Mouse (Mus musculus): Measurements from ENCODE around the gene Asz1. TPM values are rescaled to one million over a fixed set of nuclear protein-coding genes. Genes with fewer than 3 reads are reported as not detected.

Gene Asz1
- polyA plus RNA-seq, 1 experiment from 2014 or later, result 0.06 TPM

GRCm38 (mm10) chr6:18051702-18052101 is 57.2 kb downstream of the Asz1 start:
- WGBS, result 68% methylated on average over 5 of the region's 5 CpGs
- Histone ChIP-seq H3K27ac (no peak overlapping the region), H3K4me1 (replicated peaks) (no peaks in the 10 kb centered on the region), H3K36me3 (no peaks in the 10 kb centered on the region), H3K27me3 (no peaks in the 10 kb centered on the region), H3K4me3 (no peak overlapping the region), H3K9ac (no peak overlapping the region), H3K9me3 (replicated peaks) (no peaks in the 10 kb centered on the region), H3K4me2 (no peak overlapping the region)
- no peak for ATAC-seq (replicated peaks; ENCODE audit: insufficient number of reproducible peaks, insufficient read depth, low FRiP score, low read depth)

- Histone ChIP-seq H3K9ac (no peak overlapping the region), H3K4me1 (replicated peaks) (no peaks in the 10 kb centered on the region), H3K27me3 (no peaks in the 10 kb centered on the region), H3K36me3 (no peaks in the 10 kb centered on the region), H3K27ac (no peak overlapping the region), H3K4me2 (no peak overlapping the region), H3K4me3 (no peak overlapping the region), H3K9me3 (replicated peaks) (no peaks in the 10 kb centered on the region)
- ATAC-seq (replicated peaks; ENCODE audit: insufficient number of reproducible peaks, insufficient read depth, low FRiP score, low read depth), result no peak
- WGBS, result 76% methylated on average over 4 of the region's 4 CpGs
Measured at GRCm38 (mm10) chr6:18044299-18044698, 64.6 kb downstream of the Asz1 start.

- no peak for ATAC-seq (replicated peaks; ENCODE audit: insufficient number of reproducible peaks, insufficient read depth, low FRiP score, low read depth)
Measured at GRCm38 (mm10) chr6:18043172-18043571, 65.7 kb downstream of the Asz1 start.

GRCm38 (mm10) chr6:18032271-18032670 is 76.6 kb downstream of the Asz1 start:
- Histone ChIP-seq H3K27me3 (peaks cover 45% of the 10 kb centered on the region), H3K9ac (no peak overlapping the region), H3K4me3 (peak overlapping the region; percentile 59), H3K4me2 (peak overlapping the region; percentile 98), H3K4me1 (replicated peaks) (peaks cover 21% of the 10 kb centered on the region), H3K36me3 (no peaks in the 10 kb centered on the region), H3K27ac (no peak overlapping the region), H3K9me3 (replicated peaks) (no peaks in the 10 kb centered on the region)
- WGBS, result 31% methylated on average over 6 of the region's 6 CpGs
- ATAC-seq (replicated peaks; ENCODE audit: insufficient number of reproducible peaks, insufficient read depth, low FRiP score, low read depth), result no peak

More at GRCm38 (mm10) chr6:18043172-18043571, 65.7 kb downstream of the Asz1 start:
- Histone ChIP-seq H3K9ac (no peak overlapping the region), H3K27me3 (no peaks in the 10 kb centered on the region), H3K4me3 (no peak overlapping the region), H3K27ac (no peak overlapping the region), H3K36me3 (no peaks in the 10 kb centered on the region), H3K4me1 (replicated peaks) (no peaks in the 10 kb centered on the region), H3K9me3 (replicated peaks) (no peaks in the 10 kb centered on the region), H3K4me2 (no peak overlapping the region)
- 77% methylated on average over 5 of the region's 5 CpGs for WGBS

GRCm38 (mm10) chr6:18031509-18032010 is 77.3 kb downstream of the Asz1 start:
- under 1% methylated on average over 29 of the region's 29 CpGs for WGBS
- Histone ChIP-seq H3K27me3 (peaks cover 45% of the 10 kb centered on the region), H3K9ac (0 out of 2 replicates have a peak overlapping the region, but pooled peaks have one; percentile 34), H3K4me2 (peak overlapping the region; percentile 98), H3K4me3 (peak overlapping the region; percentile 59), H3K9me3 (replicated peaks) (no peaks in the 10 kb centered on the region), H3K36me3 (no peaks in the 10 kb centered on the region), H3K27ac (no peak overlapping the region), H3K4me1 (replicated peaks) (peaks cover 21% of the 10 kb centered on the region)
- peak; percentile 79 for ATAC-seq (replicated peaks; ENCODE audit: insufficient number of reproducible peaks, insufficient read depth, low FRiP score, low read depth)

- H3K27ac ChIP-seq, result no peak overlapping the region
- peaks cover 45% of the 10 kb centered on the region for H3K27me3 ChIP-seq
- H3K4me2 ChIP-seq, result peak overlapping the region; percentile 98
- 0 out of 2 replicates have a peak overlapping the region, but pooled peaks have one; percentile 34 for H3K9ac ChIP-seq
- 7% methylated on average over 12 of the region's 12 CpGs for WGBS
- no peaks in the 10 kb centered on the region for H3K9me3 ChIP-seq (replicated peaks)
- H3K4me3 ChIP-seq, result peak overlapping the region; percentile 59
- no peak; the same call in 1 of the 2 replicates for ATAC-seq (replicated peaks; ENCODE audit: insufficient number of reproducible peaks, insufficient read depth, low FRiP score, low read depth)
- H3K36me3 ChIP-seq, result no peaks in the 10 kb centered on the region
- peaks cover 21% of the 10 kb centered on the region for H3K4me1 ChIP-seq (replicated peaks)
Measured at GRCm38 (mm10) chr6:18030868-18031508, 77.9 kb downstream of the Asz1 start.

- no peak within 1 kb of the TSS for H3K27ac ChIP-seq
- ATAC-seq (replicated peaks; ENCODE audit: insufficient number of reproducible peaks, insufficient read depth, low FRiP score, low read depth), result 0 out of 2 replicates have a peak, but pooled peaks have one; percentile 12
- 1% methylated on average over 45 of the region's 47 CpGs for WGBS
- H3K36me3 ChIP-seq, result no peaks in the 10 kb centered on the region
- peaks cover 21% of the 10 kb centered on the region for H3K4me1 ChIP-seq (replicated peaks)
- peak within 1 kb of the TSS; percentile 98 for H3K4me2 ChIP-seq
- H3K4me3 ChIP-seq, result peak within 1 kb of the TSS; percentile 59
- no peaks in the 10 kb centered on the region for H3K9me3 ChIP-seq (replicated peaks)
- H3K27me3 ChIP-seq, result peaks cover 45% of the 10 kb centered on the region
- peak within 1 kb of the TSS; percentile 36; the same call in 1 of the 2 replicates for H3K9ac ChIP-seq
Measured at GRCm38 (mm10) chr6:18029746-18030656, 78.9 kb downstream of the Asz1 start, which contains the start of gene Wnt2. Wnt2 (minus strand) TSS chr6:18030585.

GRCm38 (mm10) chr6:18024133-18024794 is 84.6 kb downstream of the Asz1 start:
- no peaks in the 10 kb centered on the region for H3K9me3 ChIP-seq (replicated peaks)
- no peak overlapping the region for H3K4me3 ChIP-seq
- no peaks in the 10 kb centered on the region for H3K4me1 ChIP-seq (replicated peaks)
- no peak overlapping the region for H3K27ac ChIP-seq
- H3K27me3 ChIP-seq, result peaks cover 13% of the 10 kb centered on the region
- WGBS, result 85% methylated on average over 8 of the region's 8 CpGs
- no peak overlapping the region for H3K9ac ChIP-seq
- H3K36me3 ChIP-seq, result no peaks in the 10 kb centered on the region
- ATAC-seq (replicated peaks; ENCODE audit: insufficient number of reproducible peaks, insufficient read depth, low FRiP score, low read depth), result no peak
- no peak overlapping the region for H3K4me2 ChIP-seq

GRCm38 (mm10) chr6:18013346-18013745 is 95.5 kb downstream of the Asz1 start:
- Histone ChIP-seq H3K27ac (no peak overlapping the region), H3K4me3 (no peak overlapping the region), H3K4me2 (no peak overlapping the region), H3K9me3 (replicated peaks) (no peaks in the 10 kb centered on the region), H3K36me3 (no peaks in the 10 kb centered on the region), H3K4me1 (replicated peaks) (no peaks in the 10 kb centered on the region), H3K9ac (no peak overlapping the region), H3K27me3 (no peaks in the 10 kb centered on the region)
- WGBS, result 66% methylated on average over 7 of the region's 7 CpGs
- ATAC-seq (replicated peaks; ENCODE audit: insufficient number of reproducible peaks, insufficient read depth, low FRiP score, low read depth), result no peak

- no peak overlapping the region for H3K4me2 ChIP-seq
- H3K27me3 ChIP-seq, result no peaks in the 10 kb centered on the region
- H3K4me1 ChIP-seq (replicated peaks), result no peaks in the 10 kb centered on the region
- no peaks in the 10 kb centered on the region for H3K9me3 ChIP-seq (replicated peaks)
- no peak overlapping the region for H3K4me3 ChIP-seq
- no peak overlapping the region for H3K27ac ChIP-seq
- 48% methylated on average over 3 of the region's 3 CpGs for WGBS
- no peak overlapping the region for H3K9ac ChIP-seq
- H3K36me3 ChIP-seq, result no peaks in the 10 kb centered on the region
- ATAC-seq (replicated peaks; ENCODE audit: insufficient number of reproducible peaks, insufficient read depth, low FRiP score, low read depth), result no peak
Measured at GRCm38 (mm10) chr6:18007356-18007755, 101.5 kb downstream of the Asz1 start.

GRCm38 (mm10) chr6:18002065-18002464 is 106.8 kb downstream of the Asz1 start:
- 90% methylated on average over 6 of the region's 6 CpGs for WGBS
- no peaks in the 10 kb centered on the region for H3K27me3 ChIP-seq
- no peaks in the 10 kb centered on the region for H3K9me3 ChIP-seq (replicated peaks)
- H3K4me3 ChIP-seq, result no peak overlapping the region
- no peak overlapping the region for H3K9ac ChIP-seq
- H3K4me1 ChIP-seq (replicated peaks), result no peaks in the 10 kb centered on the region
- no peak overlapping the region for H3K4me2 ChIP-seq
- no peak overlapping the region for H3K27ac ChIP-seq
- ATAC-seq (replicated peaks; ENCODE audit: insufficient number of reproducible peaks, insufficient read depth, low FRiP score, low read depth), result no peak
- no peaks in the 10 kb centered on the region for H3K36me3 ChIP-seq

All from heart, embryonic 15.5 days (tissue).